Mouse (Mus musculus) frontal cortex, adult 2 months (tissue): ENCODE measurements around the gene Ralgapa2. TPM values are rescaled to one million over a fixed set of nuclear protein-coding genes. Genes with fewer than 3 reads are reported as not detected.

Experiments
- DNase-seq, 2 experiments: peaks; one replicate each; pipeline ENCODE4 v3.0.0; 2022; ENCODE audit warnings: low spot score in 1 of 2; ENCODE audit errors: extremely low spot score in 1 of 2
- polyA plus RNA-seq: library from polyadenylated mRNA; depleted of rRNA; stranded (reverse); fragments of >200 nt; gene quantifications from 2 replicates; pipeline ENCODE4 v1.2.3, GENCODE M21; 2012; rRNA removed

Gene Ralgapa2
- 11.6 and 11.9 TPM in 2 replicates for polyA plus RNA-seq

- DNase-seq, result peak; percentile 99
Measured at GRCm38 (mm10) chr2:146511911-146512580, at the start of gene Ralgapa2. Ralgapa2 (minus strand) TSS chr2:146512344.

- DNase-seq, result no peak
Measured at GRCm38 (mm10) chr2:146561505-146561904, 49.4 kb upstream of the Ralgapa2 start.

DNA sequence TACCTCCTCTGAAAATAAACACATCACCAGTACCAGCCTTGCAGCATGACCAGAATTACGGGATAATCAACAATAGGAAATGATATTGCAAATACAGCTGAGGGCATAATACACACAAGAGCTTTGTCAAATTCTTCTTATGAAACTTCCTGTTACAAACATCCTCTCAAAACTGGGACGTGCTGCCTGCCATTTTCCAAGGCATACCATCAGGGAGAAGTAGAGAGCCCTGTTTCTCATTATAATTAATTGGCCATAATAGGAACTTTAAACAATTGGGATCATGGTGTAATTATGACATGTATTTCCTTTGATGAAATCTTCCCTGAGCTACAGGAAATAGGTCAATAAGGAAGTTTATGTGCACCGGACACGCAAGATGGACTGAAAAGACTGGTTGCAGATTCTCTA is 48.5 kb upstream of the Ralgapa2 start:
- no peak for DNase-seq

GRCm38 (mm10) chr2:146556148-146556547 is 44.0 kb upstream of the Ralgapa2 start:
- DNase-seq, result no peak

GRCm38 (mm10) chr2:146555351-146555750 is 43.2 kb upstream of the Ralgapa2 start:
- DNase-seq, result no peak

DNA sequence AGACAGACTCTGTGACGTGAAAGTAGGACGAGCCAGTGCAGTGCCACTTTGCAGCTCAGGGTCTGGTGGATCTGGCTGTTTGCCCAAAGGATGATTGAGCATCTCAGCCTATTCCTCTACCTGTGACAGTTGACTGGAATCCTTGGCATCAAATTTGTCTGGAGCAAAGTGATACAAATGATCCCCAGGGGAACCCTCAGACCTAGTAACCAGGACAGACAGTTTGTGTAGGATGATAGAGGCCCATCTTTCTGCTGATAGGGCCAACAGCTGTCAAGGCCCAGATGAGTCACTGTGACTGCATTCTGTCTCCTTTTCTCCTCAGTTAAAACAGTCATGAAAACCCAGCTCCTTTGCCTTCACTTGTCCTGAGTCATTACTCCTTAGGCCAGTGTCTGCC is 41.6 kb upstream of the Ralgapa2 start:
- peak; percentile 12 to 46 for DNase-seq

DNA sequence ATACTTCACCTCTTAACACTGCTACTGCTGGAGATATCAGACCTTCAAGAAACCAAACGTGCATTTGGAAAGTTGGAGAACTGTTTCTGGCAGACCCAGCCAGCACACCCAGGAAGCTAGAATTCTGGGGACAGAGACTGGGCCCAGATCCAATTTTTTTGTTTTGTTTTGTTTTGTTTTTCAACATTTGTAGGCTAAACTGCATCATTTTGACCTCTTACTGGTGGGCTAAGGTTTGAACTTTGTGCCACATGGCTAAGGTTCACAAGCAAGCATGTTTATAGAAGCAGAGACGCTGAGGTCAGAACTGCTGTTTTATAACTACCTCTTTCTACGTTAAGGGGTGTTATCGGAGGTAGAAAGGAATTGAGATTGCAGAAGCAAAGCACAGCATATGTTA is 39.7 kb upstream of the Ralgapa2 start:
- no peak for DNase-seq

DNA sequence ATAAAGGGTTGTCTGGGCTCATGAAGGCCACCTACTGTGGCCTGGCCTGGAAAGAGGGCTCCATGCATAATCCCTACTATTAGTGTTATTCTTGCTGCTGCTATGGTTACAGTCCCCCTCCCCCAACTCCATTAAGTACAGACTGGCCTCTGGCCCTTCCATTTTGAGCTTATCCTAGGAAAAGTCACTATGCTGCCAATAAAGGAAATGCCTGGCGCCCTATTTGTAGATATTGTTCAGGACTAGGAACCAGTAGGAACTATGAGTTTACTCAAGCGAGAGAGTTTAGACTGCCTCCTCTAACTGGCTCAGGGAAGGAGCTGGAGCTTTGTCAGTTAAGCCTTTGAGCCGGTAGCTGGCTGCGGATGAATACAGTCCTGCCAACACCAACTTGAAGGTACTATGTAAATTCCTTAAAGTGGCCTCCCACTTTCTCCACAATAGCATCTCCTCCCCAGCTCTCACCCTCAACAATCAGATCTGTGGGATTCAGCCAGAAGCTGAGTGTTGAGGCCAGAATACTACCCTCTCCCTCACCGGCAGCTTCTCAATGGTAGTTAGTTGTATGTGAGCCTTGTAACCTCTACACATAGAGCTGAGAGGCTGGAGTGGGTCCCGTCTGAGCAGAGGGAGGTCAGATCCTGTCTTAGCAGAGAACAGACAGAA is 37.1 kb upstream of the Ralgapa2 start:
- peak; percentile 26 to 39 for DNase-seq

GRCm38 (mm10) chr2:146544155-146544814 is 32.1 kb upstream of the Ralgapa2 start:
- DNase-seq, result no peak

DNA sequence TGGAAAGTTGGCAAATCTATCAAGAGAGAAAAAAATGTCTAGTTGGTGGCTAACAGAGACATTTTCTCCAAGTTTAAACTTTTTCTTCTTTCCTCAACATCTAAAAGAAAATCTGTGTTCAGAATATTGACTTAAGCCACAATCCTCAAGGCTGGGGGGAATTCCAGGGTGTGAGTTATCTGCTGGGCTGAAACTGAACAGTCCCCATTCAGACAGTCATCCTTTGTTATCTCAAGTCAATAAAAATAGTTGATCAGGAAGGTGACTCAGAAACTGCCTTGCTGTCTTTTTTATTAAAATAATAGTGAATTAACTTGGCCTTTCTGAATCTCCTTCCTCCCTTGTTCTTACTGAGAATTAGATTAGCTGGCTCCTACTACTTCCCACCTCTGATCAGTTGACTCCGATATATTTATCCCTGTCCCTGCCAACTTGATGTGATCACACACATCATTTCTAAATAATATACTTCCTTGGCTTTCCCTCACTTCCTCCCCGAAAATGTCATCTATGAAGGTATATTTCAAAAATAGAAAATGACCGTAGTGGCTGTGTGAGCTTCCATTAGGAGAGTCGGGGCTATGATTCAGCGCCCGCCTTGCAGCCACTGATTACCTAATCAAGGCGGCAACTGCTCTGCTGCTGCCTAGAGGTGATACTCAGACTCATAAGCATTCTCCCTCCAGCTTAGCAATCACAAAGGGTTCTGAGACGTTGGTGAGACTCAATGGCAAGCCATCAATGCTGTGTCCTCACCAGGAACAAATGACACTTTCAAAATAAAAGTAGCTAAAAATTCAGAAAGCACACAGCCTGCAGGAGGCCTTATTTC is 21.2 kb upstream of the Ralgapa2 start:
- DNase-seq, result no peak

- no peak for DNase-seq
Measured at GRCm38 (mm10) chr2:146532493-146532892, 20.3 kb upstream of the Ralgapa2 start.

- DNase-seq, result no peak
Measured at GRCm38 (mm10) chr2:146525483-146525882, 13.3 kb upstream of the Ralgapa2 start.

DNA sequence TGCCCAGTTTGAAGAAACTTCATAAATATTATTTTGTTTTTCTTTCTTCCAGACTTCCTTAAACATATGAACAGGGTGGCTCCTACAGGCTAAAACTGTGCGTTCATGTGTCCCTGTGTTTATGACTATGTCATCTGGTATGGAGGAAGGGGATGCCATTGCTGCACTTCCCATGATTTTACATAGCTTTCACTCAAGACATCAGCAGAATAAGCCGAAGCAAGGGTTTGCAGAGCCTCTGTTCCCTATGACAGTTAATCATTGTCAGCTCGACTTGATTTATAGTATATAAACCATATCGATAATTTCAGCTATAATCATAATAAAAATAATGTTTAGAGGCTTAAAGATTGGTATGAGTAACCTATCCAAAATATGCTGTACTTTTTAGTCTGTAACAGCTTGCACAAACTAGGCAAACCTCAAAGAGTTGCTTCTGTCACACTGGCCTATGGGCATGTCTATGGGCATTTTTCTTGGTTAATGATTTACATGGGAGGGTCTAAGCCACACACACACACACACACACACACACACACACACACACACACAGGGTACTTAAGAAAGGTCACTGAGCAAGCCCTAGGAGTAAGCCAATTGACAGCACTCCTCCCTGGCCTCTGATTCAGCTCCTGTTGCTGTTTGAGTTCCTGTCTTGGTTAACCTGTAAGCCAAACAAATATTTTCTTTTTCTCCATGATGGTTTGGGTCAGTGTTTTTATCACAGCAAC is 12.7 kb upstream of the Ralgapa2 start:
- no peak for DNase-seq

- no peak for DNase-seq
Measured at GRCm38 (mm10) chr2:146516894-146517293, 4.8 kb upstream of the Ralgapa2 start.

GRCm38 (mm10) chr2:146515081-146515480 is 2.9 kb upstream of the Ralgapa2 start:
- no peak for DNase-seq

DNA sequence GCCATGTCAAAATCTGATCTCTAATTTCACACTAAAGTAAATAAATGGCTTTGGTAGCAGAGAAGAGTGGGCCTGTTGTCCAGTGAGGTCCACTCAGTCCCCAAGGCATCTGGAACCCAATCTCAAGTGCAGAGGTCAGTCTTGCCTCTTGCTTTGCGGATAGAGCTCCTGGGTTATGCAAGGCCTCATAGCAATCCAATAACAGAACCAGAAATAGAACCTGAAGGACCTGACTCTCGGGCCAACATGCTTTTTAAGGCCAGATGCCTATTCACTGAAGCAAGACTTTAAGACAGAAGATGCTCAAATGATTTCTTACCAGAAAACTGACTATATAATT is 407 bp upstream of the Ralgapa2 start:
- DNase-seq, result no peak

DNA sequence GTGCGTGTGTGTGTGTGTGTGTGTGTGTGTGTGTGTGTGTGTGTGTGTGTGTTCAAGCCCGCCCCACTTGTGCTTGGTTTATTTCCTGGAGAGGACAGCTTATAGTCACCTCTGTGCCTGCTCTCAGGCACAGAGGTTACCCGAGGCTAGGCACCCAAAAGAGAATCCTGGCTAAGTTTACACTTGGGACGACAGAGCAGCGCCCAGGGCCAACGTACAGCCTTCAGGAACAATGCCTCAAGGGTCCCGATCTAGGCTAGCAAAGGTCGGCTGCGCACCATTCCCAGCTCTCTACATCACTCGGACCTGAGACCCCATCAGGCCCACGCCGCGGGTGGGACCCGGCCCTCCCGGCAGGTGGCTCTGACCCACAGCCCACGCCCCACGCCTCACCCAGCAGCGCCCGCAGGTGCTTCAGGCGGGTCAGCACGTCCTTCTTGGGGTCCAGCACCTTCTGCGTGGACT is 711 bp downstream of the Ralgapa2 start:
- peak in 1 of 2 experiments; percentile 24 for DNase-seq

GRCm38 (mm10) chr2:146510780-146511179 is 1.4 kb downstream of the Ralgapa2 start:
- DNase-seq, result no peak

DNA sequence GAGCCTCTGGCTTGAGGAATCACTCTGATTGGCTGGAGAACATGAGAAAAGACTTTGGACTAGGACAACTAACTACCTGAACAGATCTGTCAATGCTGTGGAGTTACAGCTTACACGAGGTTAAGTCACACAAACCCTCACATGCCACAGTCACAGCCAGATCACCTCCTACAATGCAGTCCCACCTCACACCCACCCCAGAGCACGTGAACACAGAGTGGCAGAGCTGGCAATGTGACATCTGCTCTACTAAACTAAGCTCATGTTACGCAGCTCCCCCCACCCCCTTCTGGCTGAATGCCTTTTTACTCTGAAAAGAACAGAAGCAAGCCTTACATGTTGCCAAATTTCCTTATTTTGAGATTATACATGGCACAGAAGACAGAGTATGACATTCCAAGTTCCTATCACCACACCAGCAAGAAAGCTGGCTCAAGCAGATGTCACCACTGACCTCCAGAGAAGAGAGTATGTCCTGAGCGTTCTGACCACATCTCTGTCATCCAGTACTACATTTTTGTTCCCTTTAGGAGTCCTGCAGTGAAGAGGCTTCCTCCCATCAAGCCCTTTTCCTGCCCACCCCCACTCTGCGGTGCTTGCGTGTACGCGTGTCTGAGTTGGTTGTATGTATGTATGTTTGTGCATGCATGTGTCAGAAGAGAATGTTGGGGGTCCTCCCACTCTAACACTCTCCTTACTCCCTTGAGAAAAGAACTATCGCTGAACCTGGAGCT is 9.4 kb downstream of the Ralgapa2 start:
- DNase-seq, result peak; percentile 69 to 81
